Mouse (Mus musculus) embryonic facial prominence, embryonic 14.5 days (tissue): ENCODE measurements around the gene Zfp580. TPM values are rescaled to one million over a fixed set of nuclear protein-coding genes. Genes with fewer than 3 reads are reported as not detected.
"Not testable (repeated sequence)": the region's sequence is repeated elsewhere in the genome, so short reads cannot be mapped to it uniquely, and the experiment has no call there.

ENCODE experiments used
- ATAC-seq: fragments of 200-750 bp; cut with Nextera tagmentation; 2 replicates; pipeline ENCODE4 v1.8.0; 2017; ENCODE audit warnings: low read depth, moderate number of reproducible peaks, moderate TSS enrichment
- DNase-seq: peaks from one replicate; pipeline ENCODE4 v3.0.0-alpha.2; 2015; ENCODE audit warnings: low spot score
- H3K27ac ChIP-seq: fragments of 300-500 bp; sonication (generic); replicated peaks from 2 replicates; pipeline ENCODE4 v1.5.1; 2014; ENCODE audit warnings: low read depth, mild to moderate bottlenecking, low read length, moderate library complexity
- H3K27me3 ChIP-seq: fragments of 300-500 bp; sonication (generic); replicated peaks from 2 replicates; pipeline ENCODE4 v1.6.1; 2014; ENCODE audit warnings: low read length; ENCODE audit not compliant: control insufficient read depth, insufficient read depth
- H3K36me3 ChIP-seq: fragments of 300-500 bp; sonication (generic); 2 replicates; pipeline ENCODE4 v1.6.1; 2014; ENCODE audit warnings: low read length, mixed read lengths; ENCODE audit not compliant: control insufficient read depth, insufficient read depth
- H3K4me1 ChIP-seq: fragments of 300-500 bp; sonication (generic); 2 replicates; pipeline ENCODE4 v1.6.1; 2014; ENCODE audit warnings: antibody characterized with exemption, low read length; ENCODE audit not compliant: control insufficient read depth, insufficient read depth
- H3K4me2 ChIP-seq: fragments of 300-500 bp; sonication (generic); 2 replicates; pipeline ENCODE4 v1.6.1; 2014; ENCODE audit warnings: low read depth, mild to moderate bottlenecking, low read length, moderate library complexity, mixed read lengths
- H3K4me3 ChIP-seq: fragments of 300-500 bp; sonication (generic); 2 replicates; pipeline ENCODE4 v1.5.1; 2014; ENCODE audit warnings: low read depth, mild to moderate bottlenecking, low read length
- H3K9ac ChIP-seq: fragments of 300-500 bp; sonication (generic); 2 replicates; pipeline ENCODE4 v1.6.1; 2014; ENCODE audit warnings: low read depth, mild to moderate bottlenecking, low read length, moderate library complexity, mixed read lengths
- H3K9me3 ChIP-seq: fragments of 300-500 bp; sonication (generic); 2 replicates; pipeline ENCODE4 v1.6.1; 2016; ENCODE audit warnings: low read length; ENCODE audit not compliant: control insufficient read depth
- WGBS: fragments of 180-500 bp; shearing (Covaris S2); extraction: QIAGEN DNeasy Blood & Tissue Kit; methylation state at CpG from one replicate; pipeline ENCODE4 v1.1.7; 2014; 5-methylcytosine and 5-hydroxymethylcytosine counted together
- polyA plus RNA-seq: library from polyadenylated mRNA; unstranded; fragments of >200 nt; fragmentation: Nextera tagmentation; extraction: Ambion mirVana; gene quantifications from 2 replicates; pipeline ENCODE4 v1.2.1, GENCODE M21; 2014

The Zfp580 gene
- polyA plus RNA-seq, 1 experiment from 2014 or later: 34.9 TPM

DNA sequence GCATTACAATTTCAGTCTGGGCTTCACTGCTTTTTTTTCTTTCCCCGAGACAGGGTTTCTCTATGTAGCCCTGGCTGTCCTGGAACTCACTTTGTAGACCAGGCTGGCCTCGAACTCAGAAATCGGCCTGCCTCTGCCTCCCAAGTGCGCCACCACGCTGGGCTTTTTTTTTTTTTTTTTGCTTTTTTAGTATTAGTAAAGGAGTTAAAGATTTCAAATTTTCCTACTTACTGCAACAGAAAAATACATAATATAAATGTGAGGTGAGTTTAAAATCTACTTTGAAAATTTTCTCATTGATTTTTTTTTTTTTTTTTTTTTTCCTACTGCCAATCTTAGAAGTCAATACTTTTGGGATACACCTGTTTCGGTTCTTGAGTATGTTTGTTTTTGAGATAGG lies 13.5 kb downstream of the Zfp580 start:
- no peaks in the 10 kb centered on the region for H3K27me3 ChIP-seq
- ATAC-seq: no peak
- no peaks in the 10 kb centered on the region for H3K9me3 ChIP-seq
- H3K4me2 ChIP-seq: no peak overlapping the region
- H3K36me3 ChIP-seq: peaks cover 36% of the 10 kb centered on the region
- no peak overlapping the region for H3K9ac ChIP-seq
- peaks cover 14% of the 10 kb centered on the region for H3K4me1 ChIP-seq
- 95% methylated on average over 6 of the region's 6 CpGs for WGBS
- no peak overlapping the region for H3K27ac ChIP-seq
- DNase-seq: no peak
- H3K4me3 ChIP-seq: no peak overlapping the region

- no peaks in the 10 kb centered on the region for H3K4me1 ChIP-seq
- no peak overlapping the region for H3K4me2 ChIP-seq
- H3K27ac ChIP-seq: no peak overlapping the region
- no peak overlapping the region for H3K9ac ChIP-seq
- DNase-seq (no peak), ATAC-seq (no peak)
- no peak overlapping the region for H3K4me3 ChIP-seq
- peaks cover 95% of the 10 kb centered on the region for H3K36me3 ChIP-seq
- WGBS: 83% methylated on average over 1 of the region's 1 CpGs
- no peaks in the 10 kb centered on the region for H3K27me3 ChIP-seq
- H3K9me3 ChIP-seq: no peaks in the 10 kb centered on the region
Observed at GRCm38 (mm10) chr7:5073586-5073985, 22.2 kb downstream of the Zfp580 start.

- no peak overlapping the region for H3K4me2 ChIP-seq
- H3K36me3 ChIP-seq: peaks cover 89% of the 10 kb centered on the region
- no peak overlapping the region for H3K4me3 ChIP-seq
- H3K27ac ChIP-seq: no peak overlapping the region
- WGBS: 91% methylated on average over 5 of the region's 5 CpGs
- H3K9ac ChIP-seq: no peak overlapping the region
- ATAC-seq: no peak
- DNase-seq: no peak
- H3K4me1 ChIP-seq: no peaks in the 10 kb centered on the region
- H3K27me3 ChIP-seq: no peaks in the 10 kb centered on the region
- H3K9me3 ChIP-seq: no peaks in the 10 kb centered on the region
Observed at GRCm38 (mm10) chr7:5074984-5075383, 23.6 kb downstream of the Zfp580 start.

- Histone ChIP-seq H3K27ac (no peak overlapping the region), H3K9ac (no peak overlapping the region), H3K27me3 (no peaks in the 10 kb centered on the region), H3K4me3 (no peak overlapping the region), H3K4me2 (no peak overlapping the region), H3K36me3 (peaks cover 73% of the 10 kb centered on the region), H3K9me3 (no peaks in the 10 kb centered on the region), H3K4me1 (peaks cover 9% of the 10 kb centered on the region; the same call in 1 of the 2 replicates)
- 85% methylated on average over 2 of the region's 2 CpGs for WGBS
- DNase-seq: no peak
- ATAC-seq: no peak
Observed at GRCm38 (mm10) chr7:5076931-5077330, 25.6 kb downstream of the Zfp580 start.

DNA sequence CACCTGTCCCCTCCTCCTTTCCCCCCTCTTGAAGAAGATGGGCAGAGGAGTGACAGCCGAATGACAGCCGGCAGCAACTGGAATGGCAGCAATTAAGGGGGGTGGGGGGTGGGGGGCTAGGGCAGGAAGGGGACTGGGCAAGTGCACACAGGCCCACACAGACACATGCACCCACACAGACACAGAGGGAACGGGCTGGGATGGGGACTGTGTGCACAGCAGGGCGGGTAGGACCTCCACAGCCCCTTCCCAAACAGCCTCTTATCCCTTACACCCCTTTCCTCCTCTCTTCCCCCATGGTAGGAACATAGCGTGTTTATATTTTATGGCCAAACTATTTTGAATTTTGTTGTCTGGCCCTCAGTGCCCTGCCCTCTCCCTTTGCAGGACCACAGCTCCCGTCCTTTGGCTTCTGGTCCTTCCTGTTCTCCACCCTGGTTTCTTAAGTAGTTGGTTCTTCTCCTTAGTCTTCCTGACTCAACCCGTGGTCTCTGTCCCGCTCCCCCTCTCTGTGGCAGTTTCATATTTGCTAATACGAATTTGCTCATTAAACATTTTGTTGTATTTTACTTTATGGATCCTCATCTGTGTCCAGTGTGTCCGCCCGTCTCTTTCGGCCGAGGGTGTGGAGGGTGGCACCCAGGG lies 28.1 kb downstream of the Zfp580 start:
- not testable (repeated sequence) for DNase-seq, ATAC-seq, H3K9me3 ChIP-seq, H3K4me1 ChIP-seq, H3K27me3 ChIP-seq
- WGBS: 36% methylated on average over 9 of the region's 13 CpGs
- H3K4me3 ChIP-seq: peak overlapping the region; percentile 100
- H3K4me2 ChIP-seq: peak overlapping the region; percentile 69
- peak overlapping the region; percentile 94 for H3K27ac ChIP-seq
- H3K36me3 ChIP-seq: peaks cover 64% of the 10 kb centered on the region
- peak overlapping the region; percentile 98 for H3K9ac ChIP-seq

DNA sequence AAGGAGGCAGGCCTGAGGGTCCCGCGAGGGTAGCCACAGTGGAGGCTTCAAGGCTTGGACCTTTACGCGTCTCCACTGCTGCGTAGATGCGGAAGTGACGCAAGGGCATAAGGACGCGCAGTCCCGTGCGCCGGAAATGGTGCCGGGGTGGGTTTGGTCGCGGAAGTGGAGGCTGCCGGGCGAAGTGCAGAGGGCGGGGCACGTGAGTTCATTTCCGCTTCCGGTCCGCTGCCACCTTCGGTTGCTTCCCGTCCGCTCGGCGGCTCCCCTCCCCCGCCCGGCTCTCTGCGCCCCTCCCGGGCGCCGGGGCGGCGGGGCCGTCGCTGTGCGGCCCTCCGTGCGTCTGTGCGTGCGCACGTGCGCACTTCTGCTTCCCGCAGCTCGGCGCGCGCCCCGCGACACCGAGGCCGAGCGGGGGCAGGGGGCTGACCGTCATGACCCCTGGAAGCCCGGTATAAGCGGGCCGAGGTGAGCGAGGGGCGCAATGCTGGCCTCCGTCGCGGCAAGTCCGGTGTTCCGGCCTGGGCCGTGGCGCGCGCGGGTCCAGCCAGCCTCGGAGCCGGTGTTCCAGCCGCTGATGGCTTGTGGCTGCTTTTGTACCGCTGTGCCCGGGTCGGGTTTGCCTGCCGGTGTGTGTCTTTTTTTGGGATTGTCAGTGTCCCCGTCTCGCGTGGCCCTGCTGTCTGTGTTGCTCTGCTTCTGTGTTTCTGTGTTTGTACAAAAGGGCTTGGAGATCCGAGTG lies 28.8 kb downstream of the Zfp580 start, which contains the start of gene Epn1:
Gene Epn1 (plus strand): TSS at position 226 of the 742 bp plus-strand sequence.
- H3K9me3 ChIP-seq: no peaks in the 10 kb centered on the region
- ATAC-seq (peak; percentile 98), DNase-seq (peak; percentile 98)
- peak within 1 kb of the TSS; percentile 94 for H3K27ac ChIP-seq
- H3K9ac ChIP-seq: peak within 1 kb of the TSS; percentile 98
- H3K27me3 ChIP-seq: no peaks in the 10 kb centered on the region
- H3K4me1 ChIP-seq: peaks cover 10% of the 10 kb centered on the region; the same call in 1 of the 2 replicates
- peaks cover 64% of the 10 kb centered on the region for H3K36me3 ChIP-seq
- H3K4me3 ChIP-seq: peak within 1 kb of the TSS; percentile 100
- H3K4me2 ChIP-seq: peak within 1 kb of the TSS; percentile 69
- 2% methylated on average over 18 of the region's 81 CpGs for WGBS

DNA sequence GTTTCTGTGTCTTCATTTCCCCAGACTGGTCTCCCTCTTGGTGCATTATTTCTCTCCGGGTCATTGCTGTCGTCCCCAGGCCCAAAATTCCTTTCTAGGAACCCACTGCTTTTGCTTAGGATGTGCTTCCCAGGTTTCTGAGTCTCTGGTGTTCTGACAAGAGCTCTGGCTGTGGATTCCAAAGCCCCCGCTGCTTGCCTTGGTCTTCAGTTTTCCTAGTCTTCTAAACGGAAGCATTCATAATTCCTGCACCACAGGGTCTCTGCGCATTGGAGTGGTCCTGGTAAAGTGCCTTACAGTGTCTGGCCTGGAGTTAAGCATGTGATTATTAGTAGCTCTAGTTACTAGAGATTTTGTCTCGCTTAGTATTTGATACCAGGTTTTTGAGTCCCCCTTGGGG lies 29.5 kb downstream of the Zfp580 start:
- peak overlapping the region; percentile 94 for H3K27ac ChIP-seq
- H3K4me1 ChIP-seq: peaks cover 10% of the 10 kb centered on the region; the same call in 1 of the 2 replicates
- peak overlapping the region; percentile 98 for H3K9ac ChIP-seq
- WGBS: 8% methylated on average over 6 of the region's 6 CpGs
- no peaks in the 10 kb centered on the region for H3K9me3 ChIP-seq
- H3K27me3 ChIP-seq: no peaks in the 10 kb centered on the region
- ATAC-seq (no peak), DNase-seq (no peak)
- peaks cover 65% of the 10 kb centered on the region for H3K36me3 ChIP-seq
- peak overlapping the region; percentile 69 for H3K4me2 ChIP-seq
- H3K4me3 ChIP-seq: peak overlapping the region; percentile 100

GRCm38 (mm10) chr7:5081241-5081640 lies 29.9 kb downstream of the Zfp580 start:
- Histone ChIP-seq H3K27me3 (no peaks in the 10 kb centered on the region), H3K9ac (peak overlapping the region; percentile 98), H3K27ac (no peak overlapping the region), H3K4me2 (peak overlapping the region; percentile 69), H3K4me3 (peak overlapping the region; percentile 100), H3K4me1 (peaks cover 10% of the 10 kb centered on the region; the same call in 1 of the 2 replicates), H3K36me3 (peaks cover 65% of the 10 kb centered on the region), H3K9me3 (no peaks in the 10 kb centered on the region)
- 72% methylated on average over 6 of the region's 6 CpGs for WGBS
- no peak for ATAC-seq
- DNase-seq: no peak
